Mouse (Mus musculus) ovary, postnatal 36 days (tissue): Measurements from ENCODE around the gene Cops2.

Source experiments
- DNase-seq: peaks from one replicate; pipeline ENCODE4 v3.0.0; 2022; ENCODE audit warnings: low spot score, mixed read lengths

Cops2 gene

GRCm38 (mm10) chr2:125826201-125826600 lies 32.7 kb downstream of the Cops2 start:
- DNase-seq: no peak

GRCm38 (mm10) chr2:125820397-125820796 lies 38.5 kb downstream of the Cops2 start:
- DNase-seq: no peak

- DNase-seq: no peak
Observed at GRCm38 (mm10) chr2:125813972-125814595, 44.9 kb downstream of the Cops2 start.

GRCm38 (mm10) chr2:125811332-125811731 lies 47.6 kb downstream of the Cops2 start:
- DNase-seq: no peak

GRCm38 (mm10) chr2:125809551-125809950 lies 49.4 kb downstream of the Cops2 start:
- no peak for DNase-seq

- no peak for DNase-seq
Observed at GRCm38 (mm10) chr2:125805826-125806225, 53.1 kb downstream of the Cops2 start.

GRCm38 (mm10) chr2:125801947-125802346 lies 57.0 kb downstream of the Cops2 start:
- no peak for DNase-seq

GRCm38 (mm10) chr2:125801038-125801437 lies 57.9 kb downstream of the Cops2 start:
- DNase-seq: peak; percentile 39

GRCm38 (mm10) chr2:125800428-125800827 lies 58.5 kb downstream of the Cops2 start:
- DNase-seq: peak; percentile 31

- DNase-seq: no peak
Observed at GRCm38 (mm10) chr2:125797872-125798271, 61.1 kb downstream of the Cops2 start.

GRCm38 (mm10) chr2:125795118-125795517 lies 63.8 kb downstream of the Cops2 start:
- DNase-seq: no peak

GRCm38 (mm10) chr2:125794166-125794565 lies 64.8 kb downstream of the Cops2 start:
- DNase-seq: no peak

- no peak for DNase-seq
Observed at GRCm38 (mm10) chr2:125792879-125793261, 66.1 kb downstream of the Cops2 start.

- DNase-seq: no peak
Observed at GRCm38 (mm10) chr2:125792144-125792878, 66.6 kb downstream of the Cops2 start.

GRCm38 (mm10) chr2:125791485-125791885 lies 67.5 kb downstream of the Cops2 start:
- no peak for DNase-seq

GRCm38 (mm10) chr2:125790242-125790641 lies 68.7 kb downstream of the Cops2 start:
- DNase-seq: no peak

- DNase-seq: no peak
Observed at GRCm38 (mm10) chr2:125789265-125789664, 69.7 kb downstream of the Cops2 start.

GRCm38 (mm10) chr2:125788785-125789184 lies 70.2 kb downstream of the Cops2 start:
- DNase-seq: no peak

GRCm38 (mm10) chr2:125788351-125788750 lies 70.6 kb downstream of the Cops2 start:
- no peak for DNase-seq

GRCm38 (mm10) chr2:125785021-125785420 lies 73.9 kb downstream of the Cops2 start:
- no peak for DNase-seq

GRCm38 (mm10) chr2:125784392-125784791 lies 74.5 kb downstream of the Cops2 start:
- DNase-seq: no peak

- no peak for DNase-seq
Observed at GRCm38 (mm10) chr2:125783868-125784267, 75.1 kb downstream of the Cops2 start.

- DNase-seq: peak; percentile 97
Observed at GRCm38 (mm10) chr2:125782719-125783109, 76.2 kb downstream of the Cops2 start, which contains the start of gene Secisbp2l. Gene Secisbp2l (minus strand): TSS chr2:125782870.
